Mouse (Mus musculus): ENCODE results near the gene Kxd1. TPM values are rescaled to one million over a fixed set of nuclear protein-coding genes. Genes with fewer than 3 reads are reported as not detected.

Kxd1 gene
- polyA plus RNA-seq, 2 experiments, result 52.5 to 60.3 TPM

DNA sequence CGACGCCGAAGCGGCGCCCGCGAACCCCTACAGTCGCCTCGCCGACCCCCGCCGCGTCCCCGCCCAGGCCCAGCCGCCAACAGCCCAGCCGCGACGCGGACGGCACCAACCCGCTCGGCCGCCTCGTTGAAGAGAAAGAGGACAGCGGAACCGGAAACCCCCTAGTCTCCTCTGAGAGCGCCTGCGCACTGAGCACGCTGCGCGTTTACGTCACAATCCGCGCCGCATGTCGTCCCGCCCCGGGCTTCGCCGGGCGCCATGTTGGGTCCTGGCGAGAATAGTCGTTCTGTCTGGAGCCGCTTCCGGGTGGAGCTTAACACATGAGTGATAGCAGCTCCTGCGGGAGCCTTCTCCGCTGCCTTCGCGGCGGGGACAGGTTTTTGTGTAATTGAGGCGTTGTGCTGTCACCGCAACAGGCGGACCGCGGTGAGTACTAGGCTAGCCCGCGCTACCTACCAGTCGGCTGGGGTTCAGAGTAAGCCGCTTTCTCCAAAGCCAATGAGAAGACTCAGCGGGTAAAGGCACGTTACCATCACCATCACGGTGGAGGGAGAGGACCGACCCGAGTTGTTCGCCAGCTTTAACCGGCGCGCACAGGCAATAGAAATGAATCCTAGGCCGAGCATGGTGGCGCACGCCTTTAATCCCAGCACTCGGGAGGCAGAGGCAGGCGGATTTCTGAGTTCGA is 17.4 kb downstream of the Kxd1 start, which contains the start of gene Uba52:
TSS of gene Uba52 (minus strand) at position 574 of the 688 bp plus-strand sequence.
- peaks cover 45% of the 10 kb centered on the region for H3K36me3 ChIP-seq (ENCODE audit: control insufficient read depth, insufficient read depth, low read length)
- H3K4me1 ChIP-seq (ENCODE audit: control insufficient read depth, insufficient read depth, low read length), result peaks cover 19% of the 10 kb centered on the region
- H3K4me2 ChIP-seq (replicated peaks; ENCODE audit: low read depth, low read length, severe bottlenecking), result peak within 1 kb of the TSS; percentile 88
- no peaks in the 10 kb centered on the region for H3K27me3 ChIP-seq (ENCODE audit: control insufficient read depth, insufficient read depth, low read length)
- DNase-seq (ENCODE audit: low spot score) (peak; percentile 98), ATAC-seq (ENCODE audit: low FRiP score, low read depth) (peak; percentile 85)
- H3K4me3 ChIP-seq (replicated peaks; ENCODE audit: low read length), result peak within 1 kb of the TSS; percentile 97
- H3K27ac ChIP-seq (replicated peaks; ENCODE audit: low read depth, low read length), result peak within 1 kb of the TSS; percentile 96
- TF ChIP-seq POLR2A (IDR thresholded peaks at IDR 0.05; ENCODE audit: borderline replicate concordance, extremely low read depth, insufficient read depth, insufficient read length), result peak; percentile 87; the same call in 1 of the 2 replicates
- no peaks in the 10 kb centered on the region for H3K9me3 ChIP-seq (ENCODE audit: control insufficient read depth, low read length)
- 2% methylated on average over 73 of the region's 74 CpGs for WGBS
- peak within 1 kb of the TSS; percentile 95 for H3K9ac ChIP-seq (ENCODE audit: low read depth, low read length, severe bottlenecking)

DNA sequence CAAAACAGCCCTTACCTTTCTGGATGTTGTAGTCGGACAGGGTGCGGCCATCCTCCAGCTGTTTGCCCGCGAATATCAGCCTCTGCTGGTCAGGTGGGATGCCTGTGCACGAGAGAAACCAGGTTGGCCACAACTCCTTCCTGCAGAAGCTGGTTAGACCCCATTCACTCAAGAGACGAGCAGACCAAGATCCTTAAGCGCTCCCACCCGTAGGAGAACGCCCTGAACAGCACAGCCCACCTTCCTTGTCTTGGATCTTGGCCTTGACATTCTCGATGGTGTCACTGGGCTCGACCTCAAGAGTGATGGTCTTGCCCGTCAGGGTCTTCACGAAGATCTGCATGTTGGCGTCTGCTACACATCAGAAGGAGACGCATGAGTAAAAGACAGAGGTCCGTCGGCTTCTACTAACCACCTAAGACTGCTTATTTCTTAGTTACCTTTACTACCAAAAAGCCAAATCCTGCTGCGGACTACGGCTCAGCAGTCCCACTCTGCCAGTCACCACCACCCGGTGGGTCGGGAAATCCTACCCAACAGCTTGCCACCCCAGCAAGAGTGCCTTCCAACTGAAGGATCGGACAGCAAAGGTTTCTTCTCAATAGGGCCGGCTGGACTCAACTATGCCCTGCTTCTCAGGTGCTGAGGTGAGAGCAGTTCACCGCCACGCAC is 18.3 kb downstream of the Kxd1 start:
- H3K36me3 ChIP-seq (ENCODE audit: control insufficient read depth, insufficient read depth, low read length), result peaks cover 40% of the 10 kb centered on the region
- WGBS, result 11% methylated on average over 25 of the region's 25 CpGs
- H3K9ac ChIP-seq (ENCODE audit: low read depth, low read length, severe bottlenecking), result peak overlapping the region; percentile 95
- H3K4me1 ChIP-seq (ENCODE audit: control insufficient read depth, insufficient read depth, low read length), result peaks cover 28% of the 10 kb centered on the region
- peak overlapping the region; percentile 88 for H3K4me2 ChIP-seq (replicated peaks; ENCODE audit: low read depth, low read length, severe bottlenecking)
- peak overlapping the region; percentile 97 for H3K4me3 ChIP-seq (replicated peaks; ENCODE audit: low read length)
- H3K9me3 ChIP-seq (ENCODE audit: control insufficient read depth, low read length), result no peaks in the 10 kb centered on the region
- H3K27me3 ChIP-seq (ENCODE audit: control insufficient read depth, insufficient read depth, low read length), result no peaks in the 10 kb centered on the region
- no peak for TF ChIP-seq POLR2A (IDR thresholded peaks at IDR 0.05; ENCODE audit: borderline replicate concordance, extremely low read depth, insufficient read depth, insufficient read length)
- peak overlapping the region; percentile 96 for H3K27ac ChIP-seq (replicated peaks; ENCODE audit: low read depth, low read length)
- DNase-seq (ENCODE audit: low spot score) (no peak), ATAC-seq (ENCODE audit: low FRiP score, low read depth) (no peak)

DNA sequence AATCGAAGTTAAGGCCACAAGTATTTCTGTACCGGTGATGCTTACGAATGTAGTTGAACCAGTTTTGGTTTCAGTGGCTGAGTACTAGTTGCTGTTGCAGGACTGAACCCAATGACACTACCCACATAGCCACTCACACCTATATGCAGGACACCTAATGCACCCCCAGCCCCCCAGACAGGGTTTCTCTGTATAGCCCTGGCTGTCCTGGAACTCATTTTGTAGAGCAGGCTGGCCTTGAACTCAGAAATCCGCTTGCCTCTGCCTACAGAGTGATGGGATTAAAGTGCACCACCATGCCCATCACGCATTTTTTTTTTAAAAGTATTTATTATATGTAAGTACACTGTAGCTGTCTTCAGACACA is 20.7 kb downstream of the Kxd1 start:
- DNase-seq (ENCODE audit: low spot score) (no peak), ATAC-seq (ENCODE audit: low FRiP score, low read depth) (no peak)
- H3K27ac ChIP-seq (replicated peaks; ENCODE audit: low read depth, low read length), result no peak overlapping the region
- H3K9me3 ChIP-seq (ENCODE audit: control insufficient read depth, low read length), result no peaks in the 10 kb centered on the region
- H3K27me3 ChIP-seq (ENCODE audit: control insufficient read depth, insufficient read depth, low read length), result peaks cover 3% of the 10 kb centered on the region; the same call in 1 of the 2 replicates
- H3K36me3 ChIP-seq (ENCODE audit: control insufficient read depth, insufficient read depth, low read length), result peaks cover 23% of the 10 kb centered on the region
- 55% methylated on average over 5 of the region's 5 CpGs for WGBS
- 0 out of 2 replicates have a peak overlapping the region, but pooled peaks have one; percentile 74 for H3K4me2 ChIP-seq (replicated peaks; ENCODE audit: low read depth, low read length, severe bottlenecking)
- H3K9ac ChIP-seq (ENCODE audit: low read depth, low read length, severe bottlenecking), result peak overlapping the region; percentile 73; the same call in 1 of the 2 replicates
- H3K4me1 ChIP-seq (ENCODE audit: control insufficient read depth, insufficient read depth, low read length), result peaks cover 52% of the 10 kb centered on the region
- no peak for TF ChIP-seq POLR2A (IDR thresholded peaks at IDR 0.05; ENCODE audit: borderline replicate concordance, extremely low read depth, insufficient read depth, insufficient read length)
- peak overlapping the region; percentile 57; the same call in 1 of the 2 replicates for H3K4me3 ChIP-seq (replicated peaks; ENCODE audit: low read length)

DNA sequence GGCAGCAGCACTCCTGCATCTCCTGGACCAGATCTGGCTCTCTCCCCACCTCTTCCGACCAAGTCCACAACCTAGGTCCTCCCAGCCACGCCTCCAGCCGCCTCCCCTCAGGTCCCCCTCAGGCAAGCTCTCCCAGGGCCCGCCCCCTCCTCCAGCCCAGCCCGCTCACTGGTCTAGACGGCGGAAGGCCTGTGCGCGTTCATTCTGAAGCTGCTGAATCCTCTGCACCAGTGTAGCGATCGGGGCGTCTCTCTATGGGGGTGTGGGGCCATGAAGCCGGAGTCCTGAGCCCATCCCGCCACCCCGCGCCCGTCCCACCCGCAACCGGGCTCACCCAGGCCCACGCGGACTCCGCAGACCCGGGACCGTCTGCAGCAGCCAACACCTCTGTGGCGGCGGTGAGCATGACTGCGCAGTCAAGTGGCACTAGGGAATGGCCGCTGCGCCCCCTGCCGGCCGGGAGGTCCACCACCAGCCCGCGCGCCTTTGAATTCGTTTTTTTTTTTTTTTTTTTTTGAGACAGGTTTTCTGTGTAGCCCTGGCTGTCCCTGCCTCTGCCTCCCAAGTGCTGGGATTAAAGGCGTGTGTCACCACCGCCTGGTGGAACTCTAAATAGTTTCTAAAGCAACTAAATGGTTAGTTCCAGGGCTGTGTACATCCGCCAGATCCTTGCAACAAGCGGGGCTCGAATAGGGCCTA is 21.3 kb downstream of the Kxd1 start, which contains the start of gene Rex1bd:
TSS of gene Rex1bd (minus strand) at position 425 of the 699 bp plus-strand sequence.
- Histone ChIP-seq H3K9me3 (ENCODE audit: control insufficient read depth, low read length) (no peaks in the 10 kb centered on the region), H3K36me3 (ENCODE audit: control insufficient read depth, insufficient read depth, low read length) (peaks cover 23% of the 10 kb centered on the region), H3K9ac (ENCODE audit: low read depth, low read length, severe bottlenecking) (peak within 1 kb of the TSS; percentile 73), H3K4me3 (replicated peaks; ENCODE audit: low read length) (peak within 1 kb of the TSS; percentile 57), H3K27ac (replicated peaks; ENCODE audit: low read depth, low read length) (peak within 1 kb of the TSS; percentile 89), H3K27me3 (ENCODE audit: control insufficient read depth, insufficient read depth, low read length) (peaks cover 5% of the 10 kb centered on the region; the same call in 1 of the 2 replicates), H3K4me2 (replicated peaks; ENCODE audit: low read depth, low read length, severe bottlenecking) (peak within 1 kb of the TSS; percentile 74), H3K4me1 (ENCODE audit: control insufficient read depth, insufficient read depth, low read length) (peaks cover 56% of the 10 kb centered on the region)
- ATAC-seq (ENCODE audit: low FRiP score, low read depth), result peak; percentile 88
- 2% methylated on average over 35 of the region's 40 CpGs for WGBS
- DNase-seq (ENCODE audit: low spot score), result peak; percentile 94
- 0 out of 2 replicates have a peak, but pooled peaks have one; percentile 57 for TF ChIP-seq POLR2A (IDR thresholded peaks at IDR 0.05; ENCODE audit: borderline replicate concordance, extremely low read depth, insufficient read depth, insufficient read length)
